Mouse (Mus musculus) liver, postnatal 0 days (tissue): ENCODE data around the gene Srp14.

Source experiments
- CTCF ChIP-seq: sonication (generic); IDR thresholded peaks from 2 replicates; pipeline ENCODE4 v1.5.1; 2016; ENCODE audit warnings: antibody characterized with exemption, low read depth
- EP300 ChIP-seq: IDR thresholded peaks from 2 replicates; pipeline ENCODE4 v1.6.1; 2016; ENCODE audit warnings: antibody characterized with exemption, low read depth, mild to moderate bottlenecking

- TF ChIP-seq EP300: no peak
- TF ChIP-seq CTCF: no peak
These were observed 11.2 kb downstream of the Srp14 start for GRCm38 (mm10) chr2:118468354-118468753.
